Mouse (Mus musculus): ENCODE data around the gene Myo10.

Gene Myo10

DNA sequence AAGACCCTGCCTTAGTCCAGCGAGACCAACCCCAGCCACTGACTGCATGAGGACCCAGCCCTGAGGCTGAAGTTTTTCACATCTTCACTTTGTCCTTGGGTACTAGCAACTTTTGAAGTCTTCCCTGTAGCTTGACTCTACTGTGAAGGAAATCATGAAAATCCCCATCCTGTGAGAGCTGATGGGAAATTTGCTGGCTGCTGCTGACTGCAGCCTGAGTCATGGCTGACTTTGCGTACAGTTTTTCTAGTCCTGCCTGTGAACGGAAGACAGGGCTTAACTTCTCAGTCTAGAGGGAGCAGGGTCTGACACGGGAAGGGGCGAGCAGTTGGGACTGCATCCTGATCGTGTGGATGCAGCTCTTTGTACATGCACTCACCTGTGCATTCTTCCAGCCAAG, 30.6 kb downstream of the Myo10 start:
- no peak for DNase-seq

DNA sequence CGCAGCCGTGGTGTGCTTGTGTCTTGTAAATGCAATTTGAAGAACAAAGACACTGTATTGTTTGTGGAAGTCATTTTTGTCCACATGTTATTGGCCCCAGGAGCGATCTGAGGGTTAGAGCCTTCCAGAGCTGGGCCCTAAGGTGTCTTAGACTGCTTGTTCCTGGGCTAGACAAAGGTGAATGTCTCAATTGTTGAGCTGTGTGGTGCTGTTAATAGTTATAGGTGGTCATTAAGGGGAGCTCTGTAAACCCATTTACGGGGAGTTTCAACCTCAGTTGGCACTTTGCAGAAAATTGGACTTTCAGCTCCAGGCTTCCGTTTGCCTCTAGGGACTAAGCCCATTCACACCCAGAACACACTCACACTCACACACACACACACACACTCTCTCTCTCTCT, 31.4 kb downstream of the Myo10 start:
- DNase-seq = no peak

GRCm38 (mm10) chr15:25662833-25663519, 40.7 kb downstream of the Myo10 start:
- peak; percentile 38 for DNase-seq

GRCm38 (mm10) chr15:25669283-25670247, 47.2 kb downstream of the Myo10 start:
- no peak for DNase-seq

- peak; percentile 18 for DNase-seq
Measured at GRCm38 (mm10) chr15:25673231-25673980, 51.1 kb downstream of the Myo10 start.

DNA sequence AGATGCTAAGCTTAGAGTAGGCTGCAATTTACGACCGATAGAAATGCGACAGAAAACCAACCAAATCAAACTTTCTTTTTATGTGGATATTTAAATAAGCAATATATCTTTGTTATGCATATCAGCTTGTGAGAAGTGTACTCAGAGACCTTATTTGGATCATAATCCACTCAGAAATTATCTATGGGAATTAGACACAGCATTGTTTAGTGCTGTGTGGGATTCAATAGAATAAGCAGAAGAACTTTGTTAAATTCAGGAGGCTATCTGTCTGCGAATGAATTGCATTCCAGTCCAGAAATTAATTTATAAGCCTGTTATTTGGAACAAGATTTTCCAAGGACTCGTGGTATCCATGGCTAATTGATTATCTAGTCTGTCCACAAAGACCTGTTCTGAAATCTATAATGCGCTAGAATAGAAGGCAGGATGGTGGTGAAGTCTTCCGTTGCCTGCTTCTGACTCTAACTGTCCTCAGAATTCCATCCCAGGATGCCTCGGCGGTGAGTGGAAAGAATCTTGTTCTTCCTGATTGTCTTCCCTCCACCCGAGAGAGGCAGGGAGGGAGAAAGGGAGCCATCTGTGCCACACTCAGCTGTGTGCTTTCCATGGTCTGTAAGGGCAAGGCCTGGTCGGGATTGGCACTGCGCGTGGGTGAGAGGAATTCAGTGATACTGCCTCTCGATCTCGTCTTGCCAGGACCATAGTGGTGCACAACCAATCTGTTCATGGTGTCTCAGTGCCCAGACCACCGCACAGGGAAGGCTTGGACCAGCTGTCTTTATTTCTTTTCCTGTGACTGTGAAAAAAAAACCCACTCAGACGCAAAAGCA, 52.0 kb downstream of the Myo10 start:
- no peak for DNase-seq

DNA sequence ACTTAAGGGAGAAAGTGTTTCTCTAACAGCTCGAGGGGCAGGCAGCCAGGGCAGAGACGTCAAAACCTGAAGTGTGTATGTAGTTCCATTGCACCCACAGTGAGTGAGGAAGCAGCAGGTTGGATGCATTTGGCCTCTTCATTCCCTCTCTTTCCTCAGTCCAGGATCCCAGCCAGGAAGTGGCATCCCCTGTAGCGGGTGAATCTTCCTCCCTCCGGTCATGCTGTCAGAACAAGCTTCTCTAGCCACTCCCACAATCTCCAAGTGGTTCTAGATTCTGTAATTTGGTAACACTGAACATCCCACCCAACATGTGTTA, 52.6 kb downstream of the Myo10 start:
- DNase-seq = no peak

DNA sequence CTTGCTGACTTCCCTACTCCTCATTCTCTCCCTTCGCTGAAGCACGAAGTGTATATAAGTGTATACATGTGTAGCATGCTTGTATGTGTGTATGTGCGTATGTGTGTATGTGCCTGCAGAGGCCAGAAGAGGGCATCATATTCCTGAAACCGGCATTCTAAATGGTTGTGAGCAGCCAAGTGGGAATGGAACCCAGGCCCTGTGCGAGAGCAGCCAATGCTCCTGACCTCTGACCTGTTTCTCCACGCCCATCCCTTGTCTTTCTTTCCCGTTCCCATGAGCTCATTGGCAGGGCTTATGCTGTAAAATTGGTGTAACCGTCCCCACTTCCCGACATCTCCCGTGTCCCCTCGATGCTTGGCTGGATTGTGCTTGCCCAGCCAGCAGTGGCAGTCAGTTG, 53.0 kb downstream of the Myo10 start:
- no peak for DNase-seq

GRCm38 (mm10) chr15:25676056-25676785, 53.9 kb downstream of the Myo10 start:
- DNase-seq = no peak

DNA sequence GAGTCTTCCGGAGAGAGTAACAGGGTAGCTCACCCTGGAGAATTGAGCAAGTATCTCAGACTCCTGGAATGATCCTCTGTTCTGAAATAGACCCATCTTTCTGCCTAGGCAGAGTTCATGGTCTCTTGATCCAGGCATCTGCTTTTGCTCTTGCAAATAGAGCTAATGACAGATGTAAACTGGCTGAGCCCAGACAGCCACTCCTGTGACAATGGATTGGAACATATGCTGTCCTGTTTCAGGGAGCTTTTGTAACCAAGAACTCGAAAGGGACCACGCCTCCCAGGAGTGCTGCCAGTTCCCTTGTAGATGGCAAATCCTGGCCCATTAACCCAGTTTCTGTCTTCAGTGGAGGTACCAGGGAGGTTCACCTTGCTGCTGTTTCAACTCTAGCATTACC, 56.8 kb downstream of the Myo10 start:
- DNase-seq = no peak

- DNase-seq = no peak
Measured at GRCm38 (mm10) chr15:25679616-25680015, 57.3 kb downstream of the Myo10 start.

DNA sequence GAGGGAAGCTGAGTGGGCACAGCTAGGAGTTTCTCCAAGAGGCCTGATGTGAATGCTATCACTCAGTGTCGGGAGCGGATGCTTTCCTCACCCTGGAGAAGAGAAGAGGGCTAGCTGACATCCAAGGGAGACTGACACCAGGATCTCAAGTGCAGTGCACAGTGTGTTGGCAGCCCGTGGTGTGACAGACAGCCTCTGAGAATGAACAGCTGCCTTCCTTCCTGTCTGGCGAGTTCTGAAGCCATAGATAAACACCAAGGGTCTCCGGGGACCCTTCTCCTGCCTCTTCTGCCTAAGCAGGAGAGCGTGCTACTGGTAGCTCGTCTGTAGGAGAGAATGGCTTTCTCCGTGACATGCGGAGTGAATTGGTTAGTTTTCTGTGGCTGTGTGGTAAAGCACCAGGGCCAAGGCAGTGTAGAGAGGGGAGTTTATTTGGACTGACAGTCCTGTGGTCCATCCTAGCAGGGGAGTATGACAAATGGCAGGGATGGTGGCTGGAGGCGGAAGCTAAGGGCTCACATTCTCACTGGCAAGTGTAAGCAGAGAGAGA, 58.0 kb downstream of the Myo10 start:
- no peak for DNase-seq

DNA sequence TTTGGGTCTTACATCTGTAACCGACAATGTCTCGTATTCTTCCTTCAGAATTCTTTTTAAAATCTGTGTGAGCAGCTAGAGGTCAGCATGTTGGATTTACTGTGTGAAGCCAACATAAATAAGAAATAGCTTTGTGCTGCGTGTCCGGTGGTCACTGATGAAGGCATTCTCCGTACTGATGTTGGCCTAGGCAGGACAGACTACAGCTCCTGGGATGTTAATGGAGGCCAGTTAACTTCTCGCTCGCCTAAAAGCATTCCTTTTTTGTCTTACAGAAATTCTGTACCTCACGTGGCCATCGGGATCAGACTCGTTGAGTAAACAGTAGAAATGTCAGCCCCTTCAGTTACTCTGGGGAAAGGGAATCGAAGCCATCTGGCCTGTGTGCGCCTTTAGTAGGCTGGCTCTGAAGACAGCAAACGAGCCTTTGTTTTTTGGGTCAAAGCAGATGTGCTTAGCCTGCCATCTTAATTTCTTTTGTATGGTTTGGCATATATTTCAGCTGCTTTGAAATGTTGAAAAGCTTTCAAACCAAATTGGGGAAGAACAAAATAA, 60.7 kb downstream of the Myo10 start:
- no peak for DNase-seq

DNA sequence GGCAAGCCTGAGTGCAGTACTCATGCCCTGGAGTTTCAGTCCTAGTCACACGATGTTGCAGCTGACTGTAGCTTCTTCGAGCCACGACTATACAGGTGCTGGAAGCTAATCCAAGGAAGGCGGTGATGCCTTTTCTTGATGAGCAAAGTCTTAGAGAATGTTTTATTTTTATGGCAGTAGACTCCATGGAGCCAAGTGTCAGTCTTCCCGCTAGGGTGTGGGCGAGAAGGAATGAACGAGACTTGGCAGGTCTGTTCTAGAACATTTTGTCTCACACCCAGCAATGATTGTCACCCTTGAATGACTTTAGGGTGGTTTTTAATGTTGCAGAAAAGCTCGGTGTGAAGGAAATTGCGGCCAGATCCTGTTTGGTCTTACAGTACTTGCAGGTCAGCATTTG, 62.9 kb downstream of the Myo10 start:
- DNase-seq = no peak

- no peak for DNase-seq
Measured at GRCm38 (mm10) chr15:25688424-25689283, 66.3 kb downstream of the Myo10 start.

DNA sequence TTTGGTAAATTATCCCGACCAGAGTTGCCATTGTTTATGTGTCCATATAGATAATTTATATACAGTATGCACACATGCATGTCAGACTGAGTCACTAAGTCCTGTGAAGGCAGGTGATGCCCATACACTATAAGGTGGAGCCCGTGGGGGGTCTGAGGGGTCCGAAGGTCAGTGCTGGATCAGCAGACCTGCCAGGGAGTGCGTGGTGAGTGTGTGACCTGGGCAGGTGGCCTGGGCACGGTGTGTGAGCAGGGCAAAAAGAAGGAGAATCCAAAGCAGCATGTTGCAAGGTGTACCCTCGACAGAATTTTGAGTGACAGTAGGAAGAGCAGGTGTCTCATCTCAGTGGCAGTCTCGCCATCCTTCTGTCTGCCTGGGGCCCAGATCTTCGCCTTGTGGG, 67.2 kb downstream of the Myo10 start:
- no peak for DNase-seq

GRCm38 (mm10) chr15:25690066-25690745, 67.9 kb downstream of the Myo10 start:
- no peak for DNase-seq

DNA sequence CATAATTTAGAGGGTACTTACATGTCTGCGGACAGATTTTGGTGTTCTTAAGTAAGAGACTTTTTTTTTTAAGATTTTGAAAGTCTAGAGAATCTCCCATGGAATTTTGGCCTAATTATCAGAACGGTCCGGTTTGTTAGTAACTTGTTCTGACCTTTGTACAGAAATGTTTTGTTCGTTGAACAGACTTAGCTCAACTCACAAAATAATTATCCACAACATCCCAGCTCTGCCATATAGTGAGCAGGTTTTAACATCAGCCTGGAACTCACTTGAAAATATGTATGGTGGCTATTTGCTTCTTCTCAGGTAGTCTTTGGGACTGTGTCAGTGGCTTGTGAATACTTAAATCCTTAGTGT, 68.4 kb downstream of the Myo10 start:
- no peak for DNase-seq

DNA sequence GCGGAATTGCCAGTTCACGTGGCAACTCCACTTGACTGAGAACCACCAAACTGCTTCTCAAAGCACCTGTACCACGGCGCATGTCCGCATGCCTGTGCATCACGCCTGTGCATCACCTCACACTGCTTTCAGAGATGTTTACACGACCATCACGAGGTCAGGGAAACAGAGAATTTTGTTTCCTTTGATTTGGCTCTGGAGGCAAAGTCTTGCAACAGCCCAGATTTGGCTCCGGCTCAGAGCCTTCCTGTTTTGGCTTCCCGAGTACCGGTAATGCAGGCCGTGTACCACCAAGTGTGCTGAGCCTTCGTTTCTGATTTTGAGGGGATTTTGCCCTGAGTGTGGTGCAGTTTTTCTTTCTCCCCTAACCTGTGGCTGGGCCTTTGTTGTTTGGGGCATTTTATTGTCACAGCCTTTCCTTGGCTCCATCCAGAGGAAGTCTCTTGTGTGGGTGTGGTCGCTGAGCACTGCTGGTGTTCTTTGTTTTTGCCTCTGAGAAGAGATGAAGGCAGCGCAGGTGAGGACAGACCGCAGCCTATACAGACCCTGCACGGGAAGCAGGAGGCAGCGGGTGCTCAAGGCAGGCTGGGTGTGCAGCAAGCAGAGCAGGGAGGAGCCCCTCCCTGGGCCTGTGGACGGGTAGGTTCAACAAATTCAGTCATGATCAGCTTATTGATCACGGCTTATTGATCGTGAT, 70.1 kb downstream of the Myo10 start:
- no peak for DNase-seq
